Mouse (Mus musculus) intestine, embryonic 15.5 days (tissue): ENCODE results near the gene Nme8. TPM values are rescaled to one million over a fixed set of nuclear protein-coding genes. Genes with fewer than 3 reads are reported as not detected.
A peak's percentile ranks its signal among the peaks of the same experiment; 100 is the strongest.

Experiments
- ATAC-seq: fragments of 200-750 bp; cut with Nextera tagmentation; 2 replicates; pipeline ENCODE4 v1.8.0; 2017; ENCODE audit warnings: moderate TSS enrichment, moderate library complexity
- H3K27ac ChIP-seq: fragments of 300-500 bp; sonication (generic); 2 replicates; pipeline ENCODE4 v1.5.1; 2015; ENCODE audit warnings: mild to moderate bottlenecking, inconsistent platforms
- H3K27me3 ChIP-seq: fragments of 300-500 bp; sonication (generic); replicated peaks from 2 replicates; pipeline ENCODE4 v1.6.1; 2015; ENCODE audit warnings: inconsistent platforms
- H3K36me3 ChIP-seq: fragments of 300-500 bp; sonication (generic); 2 replicates; pipeline ENCODE4 v1.6.1; 2015; ENCODE audit warnings: inconsistent platforms
- H3K4me1 ChIP-seq: fragments of 300-500 bp; sonication (generic); replicated peaks from 2 replicates; pipeline ENCODE4 v1.6.1; 2015; ENCODE audit warnings: inconsistent platforms
- H3K4me2 ChIP-seq: fragments of 300-500 bp; sonication (generic); replicated peaks from 2 replicates; pipeline ENCODE4 v1.6.1; 2015; ENCODE audit warnings: mild to moderate bottlenecking, inconsistent platforms
- H3K4me3 ChIP-seq: fragments of 300-500 bp; sonication (generic); replicated peaks from 2 replicates; pipeline ENCODE4 v1.5.1; 2015; ENCODE audit warnings: inconsistent platforms
- H3K9ac ChIP-seq: fragments of 300-500 bp; sonication (generic); 2 replicates; pipeline ENCODE4 v1.6.1; 2015; ENCODE audit warnings: inconsistent platforms
- H3K9me3 ChIP-seq: fragments of 300-500 bp; sonication (generic); 2 replicates; pipeline ENCODE4 v1.6.1; 2016; ENCODE audit warnings: inconsistent platforms
- WGBS: fragments of 180-500 bp; shearing (Covaris S2); methylation state at CpG from one replicate; pipeline ENCODE4 v1.1.7; 2015; 5-methylcytosine and 5-hydroxymethylcytosine counted together
- polyA plus RNA-seq: library from polyadenylated mRNA; unstranded; fragments of >200 nt; fragmentation: Nextera tagmentation; extraction: Ambion mirVana; gene quantifications from 2 replicates; pipeline ENCODE4 v1.2.1, GENCODE M21; 2015

Gene Nme8
- polyA plus RNA-seq, 1 experiment from 2014 or later, result not detected

- H3K4me3 ChIP-seq, result no peak overlapping the region
Measured at GRCm38 (mm10) chr13:19689971-19690370, 7.6 kb downstream of the Nme8 start.

GRCm38 (mm10) chr13:19684007-19684406, 13.6 kb downstream of the Nme8 start:
- Histone ChIP-seq H3K27ac (no peak overlapping the region), H3K4me2 (no peak overlapping the region), H3K4me3 (no peak overlapping the region), H3K9ac (no peak overlapping the region), H3K27me3 (no peaks in the 10 kb centered on the region), H3K36me3 (no peaks in the 10 kb centered on the region), H3K4me1 (no peaks in the 10 kb centered on the region), H3K9me3 (no peaks in the 10 kb centered on the region)
- no peak for ATAC-seq
- 54% methylated on average over 2 of the region's 2 CpGs for WGBS

More at GRCm38 (mm10) chr13:19689971-19690370, 7.6 kb downstream of the Nme8 start:
- no peak for ATAC-seq
- no peak overlapping the region for H3K27ac ChIP-seq
- 63% methylated on average over 3 of the region's 3 CpGs for WGBS
- H3K4me2 ChIP-seq, result no peak overlapping the region
- no peak overlapping the region for H3K9ac ChIP-seq
- H3K9me3 ChIP-seq, result no peaks in the 10 kb centered on the region
- H3K36me3 ChIP-seq, result no peaks in the 10 kb centered on the region
- no peaks in the 10 kb centered on the region for H3K4me1 ChIP-seq
- no peaks in the 10 kb centered on the region for H3K27me3 ChIP-seq

GRCm38 (mm10) chr13:19682879-19683640, 14.5 kb downstream of the Nme8 start:
- no peaks in the 10 kb centered on the region for H3K4me1 ChIP-seq
- 59% methylated on average over 8 of the region's 8 CpGs for WGBS
- H3K27me3 ChIP-seq, result no peaks in the 10 kb centered on the region
- peak; percentile 49; the same call in 1 of the 2 replicates for ATAC-seq
- H3K27ac ChIP-seq, result no peak overlapping the region
- no peaks in the 10 kb centered on the region for H3K36me3 ChIP-seq
- H3K9me3 ChIP-seq, result no peaks in the 10 kb centered on the region
- H3K4me2 ChIP-seq, result no peak overlapping the region
- no peak overlapping the region for H3K9ac ChIP-seq
- H3K4me3 ChIP-seq, result no peak overlapping the region

GRCm38 (mm10) chr13:19674601-19675000, 23.0 kb downstream of the Nme8 start:
- Histone ChIP-seq H3K9ac (no peak overlapping the region), H3K27ac (no peak overlapping the region), H3K27me3 (no peaks in the 10 kb centered on the region), H3K4me1 (no peaks in the 10 kb centered on the region), H3K4me2 (no peak overlapping the region), H3K9me3 (no peaks in the 10 kb centered on the region), H3K4me3 (no peak overlapping the region), H3K36me3 (no peaks in the 10 kb centered on the region)
- ATAC-seq, result no peak

- Histone ChIP-seq H3K4me1 (no peaks in the 10 kb centered on the region), H3K36me3 (no peaks in the 10 kb centered on the region), H3K27ac (no peak overlapping the region), H3K9ac (no peak overlapping the region), H3K27me3 (no peaks in the 10 kb centered on the region), H3K9me3 (no peaks in the 10 kb centered on the region), H3K4me3 (no peak overlapping the region), H3K4me2 (no peak overlapping the region)
- 83% methylated on average over 3 of the region's 3 CpGs for WGBS
- ATAC-seq, result no peak
Measured at GRCm38 (mm10) chr13:19674025-19674424, 23.6 kb downstream of the Nme8 start.

GRCm38 (mm10) chr13:19668355-19669140, 29.0 kb downstream of the Nme8 start:
- WGBS, result 81% methylated on average over 4 of the region's 4 CpGs

GRCm38 (mm10) chr13:19652405-19652804, 45.2 kb downstream of the Nme8 start:
- Histone ChIP-seq H3K4me3 (no peak overlapping the region), H3K4me1 (no peaks in the 10 kb centered on the region), H3K27ac (no peak overlapping the region), H3K27me3 (no peaks in the 10 kb centered on the region), H3K4me2 (no peak overlapping the region), H3K9ac (no peak overlapping the region), H3K9me3 (no peaks in the 10 kb centered on the region), H3K36me3 (no peaks in the 10 kb centered on the region)
- 88% methylated on average over 2 of the region's 2 CpGs for WGBS
- ATAC-seq, result no peak

More at GRCm38 (mm10) chr13:19668355-19669140, 29.0 kb downstream of the Nme8 start:
- Histone ChIP-seq H3K4me3 (no peak overlapping the region), H3K4me1 (no peaks in the 10 kb centered on the region), H3K9ac (no peak overlapping the region), H3K27me3 (no peaks in the 10 kb centered on the region), H3K9me3 (no peaks in the 10 kb centered on the region), H3K27ac (no peak overlapping the region), H3K4me2 (no peak overlapping the region), H3K36me3 (no peaks in the 10 kb centered on the region)
- ATAC-seq, result no peak

GRCm38 (mm10) chr13:19649824-19650223, 47.8 kb downstream of the Nme8 start:
- no peak overlapping the region for H3K4me3 ChIP-seq
- no peak overlapping the region for H3K9ac ChIP-seq
- no peak overlapping the region for H3K4me2 ChIP-seq
- H3K27ac ChIP-seq, result no peak overlapping the region
- no peak for ATAC-seq
- H3K27me3 ChIP-seq, result no peaks in the 10 kb centered on the region
- no peaks in the 10 kb centered on the region for H3K9me3 ChIP-seq
- no peaks in the 10 kb centered on the region for H3K4me1 ChIP-seq
- H3K36me3 ChIP-seq, result no peaks in the 10 kb centered on the region
- 93% methylated on average over 2 of the region's 2 CpGs for WGBS

- no peak overlapping the region for H3K9ac ChIP-seq
- H3K4me1 ChIP-seq, result no peaks in the 10 kb centered on the region
- no peaks in the 10 kb centered on the region for H3K9me3 ChIP-seq
- H3K27me3 ChIP-seq, result no peaks in the 10 kb centered on the region
- H3K36me3 ChIP-seq, result no peaks in the 10 kb centered on the region
- 65% methylated on average over 2 of the region's 2 CpGs for WGBS
- H3K27ac ChIP-seq, result no peak overlapping the region
- no peak for ATAC-seq
- no peak overlapping the region for H3K4me2 ChIP-seq
- no peak overlapping the region for H3K4me3 ChIP-seq
Measured at GRCm38 (mm10) chr13:19644225-19644624, 53.4 kb downstream of the Nme8 start.

GRCm38 (mm10) chr13:19643519-19643918, 54.1 kb downstream of the Nme8 start:
- H3K4me2 ChIP-seq, result no peak overlapping the region
- peak; percentile 74 for ATAC-seq
- no peaks in the 10 kb centered on the region for H3K36me3 ChIP-seq
- no peaks in the 10 kb centered on the region for H3K9me3 ChIP-seq
- H3K27ac ChIP-seq, result no peak overlapping the region
- no peak overlapping the region for H3K4me3 ChIP-seq
- no peaks in the 10 kb centered on the region for H3K27me3 ChIP-seq
- no peaks in the 10 kb centered on the region for H3K4me1 ChIP-seq
- no peak overlapping the region for H3K9ac ChIP-seq
- 17% methylated on average over 1 of the region's 1 CpGs for WGBS

GRCm38 (mm10) chr13:19640203-19640851, 57.3 kb downstream of the Nme8 start:
- no peak for ATAC-seq
- Histone ChIP-seq H3K4me1 (no peaks in the 10 kb centered on the region), H3K36me3 (no peaks in the 10 kb centered on the region), H3K27me3 (no peaks in the 10 kb centered on the region), H3K27ac (no peak overlapping the region), H3K4me2 (no peak overlapping the region), H3K9ac (no peak overlapping the region), H3K4me3 (no peak overlapping the region), H3K9me3 (no peaks in the 10 kb centered on the region)
- 76% methylated on average over 2 of the region's 2 CpGs for WGBS

GRCm38 (mm10) chr13:19636131-19636530, 61.5 kb downstream of the Nme8 start:
- H3K27ac ChIP-seq, result no peak overlapping the region
- no peaks in the 10 kb centered on the region for H3K36me3 ChIP-seq
- H3K9ac ChIP-seq, result no peak overlapping the region
- no peak overlapping the region for H3K4me2 ChIP-seq
- no peaks in the 10 kb centered on the region for H3K4me1 ChIP-seq
- no peaks in the 10 kb centered on the region for H3K9me3 ChIP-seq
- no peaks in the 10 kb centered on the region for H3K27me3 ChIP-seq
- H3K4me3 ChIP-seq, result no peak overlapping the region
- ATAC-seq, result 0 out of 2 replicates have a peak, but pooled peaks have one; percentile 68
- WGBS, result 68% methylated on average over 4 of the region's 4 CpGs
